Mouse (Mus musculus): ENCODE data around the gene Cth. TPM values are rescaled to one million over a fixed set of nuclear protein-coding genes. Genes with fewer than 3 reads are reported as not detected.

Cth gene
- polyA plus RNA-seq, 1 experiment from 2014 or later = 21.7 TPM

GRCm38 (mm10) chr3:157891819-157892218 lies 33.1 kb downstream of the Cth start:
- no peaks in the 10 kb centered on the region for H3K36me3 ChIP-seq (ENCODE audit: control insufficient read depth, insufficient read depth, low read length)
- ATAC-seq (ENCODE audit: insufficient read depth, low FRiP score) = no peak
- no peak overlapping the region for H3K9ac ChIP-seq (ENCODE audit: low read length)
- H3K9me3 ChIP-seq (replicated peaks; ENCODE audit: control insufficient read depth, low read length) = no peaks in the 10 kb centered on the region
- H3K27me3 ChIP-seq (ENCODE audit: control insufficient read depth, insufficient read depth, low read length) = no peaks in the 10 kb centered on the region
- no peak overlapping the region for H3K4me3 ChIP-seq (replicated peaks; ENCODE audit: low read length)
- H3K4me2 ChIP-seq (ENCODE audit: low read depth, low read length) = no peak overlapping the region
- H3K4me1 ChIP-seq (ENCODE audit: control insufficient read depth, insufficient read depth, low read length) = no peaks in the 10 kb centered on the region
- H3K27ac ChIP-seq (ENCODE audit: low read length) = no peak overlapping the region

GRCm38 (mm10) chr3:157884081-157884643 lies 40.7 kb downstream of the Cth start:
- no peak overlapping the region for H3K9ac ChIP-seq (ENCODE audit: low read length)
- no peak overlapping the region for H3K4me3 ChIP-seq (replicated peaks; ENCODE audit: low read length)
- WGBS = 65% methylated on average over 6 of the region's 6 CpGs
- no peak for ATAC-seq (ENCODE audit: insufficient read depth, low FRiP score)
- no peaks in the 10 kb centered on the region for H3K36me3 ChIP-seq (ENCODE audit: control insufficient read depth, insufficient read depth, low read length)
- H3K27ac ChIP-seq (ENCODE audit: low read length) = no peak overlapping the region
- no peak overlapping the region for H3K4me2 ChIP-seq (ENCODE audit: low read depth, low read length)
- no peaks in the 10 kb centered on the region for H3K27me3 ChIP-seq (ENCODE audit: control insufficient read depth, insufficient read depth, low read length)
- H3K9me3 ChIP-seq (replicated peaks; ENCODE audit: control insufficient read depth, low read length) = no peaks in the 10 kb centered on the region
- no peaks in the 10 kb centered on the region for H3K4me1 ChIP-seq (ENCODE audit: control insufficient read depth, insufficient read depth, low read length)

- Histone ChIP-seq H3K27me3 (ENCODE audit: control insufficient read depth, insufficient read depth, low read length) (no peaks in the 10 kb centered on the region), H3K36me3 (ENCODE audit: control insufficient read depth, insufficient read depth, low read length) (no peaks in the 10 kb centered on the region), H3K4me2 (ENCODE audit: low read depth, low read length) (no peak overlapping the region), H3K9ac (ENCODE audit: low read length) (no peak overlapping the region), H3K4me1 (ENCODE audit: control insufficient read depth, insufficient read depth, low read length) (no peaks in the 10 kb centered on the region), H3K4me3 (replicated peaks; ENCODE audit: low read length) (no peak overlapping the region), H3K27ac (ENCODE audit: low read length) (no peak overlapping the region), H3K9me3 (replicated peaks; ENCODE audit: control insufficient read depth, low read length) (no peaks in the 10 kb centered on the region)
- 74% methylated on average over 4 of the region's 4 CpGs for whole genome bisulfite sequencing
- no peak for ATAC-seq (ENCODE audit: insufficient read depth, low FRiP score)
Observed at GRCm38 (mm10) chr3:157883085-157883484, 41.8 kb downstream of the Cth start.

GRCm38 (mm10) chr3:157881992-157882391 lies 42.9 kb downstream of the Cth start:
- no peak overlapping the region for H3K4me3 ChIP-seq (replicated peaks; ENCODE audit: low read length)
- H3K27ac ChIP-seq (ENCODE audit: low read length) = no peak overlapping the region
- H3K9me3 ChIP-seq (replicated peaks; ENCODE audit: control insufficient read depth, low read length) = no peaks in the 10 kb centered on the region
- no peaks in the 10 kb centered on the region for H3K27me3 ChIP-seq (ENCODE audit: control insufficient read depth, insufficient read depth, low read length)
- H3K36me3 ChIP-seq (ENCODE audit: control insufficient read depth, insufficient read depth, low read length) = no peaks in the 10 kb centered on the region
- no peak overlapping the region for H3K9ac ChIP-seq (ENCODE audit: low read length)
- ATAC-seq (ENCODE audit: insufficient read depth, low FRiP score) = no peak
- no peaks in the 10 kb centered on the region for H3K4me1 ChIP-seq (ENCODE audit: control insufficient read depth, insufficient read depth, low read length)
- 81% methylated on average over 3 of the region's 3 CpGs for WGBS
- no peak overlapping the region for H3K4me2 ChIP-seq (ENCODE audit: low read depth, low read length)

- Histone ChIP-seq H3K27ac (ENCODE audit: low read length) (no peak overlapping the region), H3K4me1 (ENCODE audit: control insufficient read depth, insufficient read depth, low read length) (no peaks in the 10 kb centered on the region), H3K36me3 (ENCODE audit: control insufficient read depth, insufficient read depth, low read length) (no peaks in the 10 kb centered on the region), H3K27me3 (ENCODE audit: control insufficient read depth, insufficient read depth, low read length) (no peaks in the 10 kb centered on the region), H3K9me3 (replicated peaks; ENCODE audit: control insufficient read depth, low read length) (no peaks in the 10 kb centered on the region), H3K9ac (ENCODE audit: low read length) (no peak overlapping the region), H3K4me2 (ENCODE audit: low read depth, low read length) (no peak overlapping the region), H3K4me3 (replicated peaks; ENCODE audit: low read length) (no peak overlapping the region)
- WGBS = 84% methylated on average over 3 of the region's 3 CpGs
- no peak for ATAC-seq (ENCODE audit: insufficient read depth, low FRiP score)
Observed at GRCm38 (mm10) chr3:157880983-157881382, 43.9 kb downstream of the Cth start.

- no peaks in the 10 kb centered on the region for H3K36me3 ChIP-seq (ENCODE audit: control insufficient read depth, insufficient read depth, low read length)
- H3K9me3 ChIP-seq (replicated peaks; ENCODE audit: control insufficient read depth, low read length) = no peaks in the 10 kb centered on the region
- no peak for ATAC-seq (ENCODE audit: insufficient read depth, low FRiP score)
- H3K4me2 ChIP-seq (ENCODE audit: low read depth, low read length) = no peak overlapping the region
- H3K27me3 ChIP-seq (ENCODE audit: control insufficient read depth, insufficient read depth, low read length) = no peaks in the 10 kb centered on the region
- no peak overlapping the region for H3K27ac ChIP-seq (ENCODE audit: low read length)
- H3K4me1 ChIP-seq (ENCODE audit: control insufficient read depth, insufficient read depth, low read length) = no peaks in the 10 kb centered on the region
- no peak overlapping the region for H3K4me3 ChIP-seq (replicated peaks; ENCODE audit: low read length)
- H3K9ac ChIP-seq (ENCODE audit: low read length) = no peak overlapping the region
Observed at GRCm38 (mm10) chr3:157877847-157878246, 47.0 kb downstream of the Cth start.

- Histone ChIP-seq H3K4me1 (ENCODE audit: control insufficient read depth, insufficient read depth, low read length) (no peaks in the 10 kb centered on the region), H3K27ac (ENCODE audit: low read length) (no peak overlapping the region), H3K9ac (ENCODE audit: low read length) (no peak overlapping the region), H3K9me3 (replicated peaks; ENCODE audit: control insufficient read depth, low read length) (no peaks in the 10 kb centered on the region), H3K4me3 (replicated peaks; ENCODE audit: low read length) (no peak overlapping the region), H3K36me3 (ENCODE audit: control insufficient read depth, insufficient read depth, low read length) (no peaks in the 10 kb centered on the region), H3K4me2 (ENCODE audit: low read depth, low read length) (no peak overlapping the region), H3K27me3 (ENCODE audit: control insufficient read depth, insufficient read depth, low read length) (no peaks in the 10 kb centered on the region)
- ATAC-seq (ENCODE audit: insufficient read depth, low FRiP score) = no peak
- 49% methylated on average over 11 of the region's 11 CpGs for WGBS
Observed at GRCm38 (mm10) chr3:157876439-157877156, 48.3 kb downstream of the Cth start.

- Histone ChIP-seq H3K4me1 (ENCODE audit: control insufficient read depth, insufficient read depth, low read length) (no peaks in the 10 kb centered on the region), H3K4me3 (replicated peaks; ENCODE audit: low read length) (no peak overlapping the region), H3K27ac (ENCODE audit: low read length) (no peak overlapping the region), H3K27me3 (ENCODE audit: control insufficient read depth, insufficient read depth, low read length) (no peaks in the 10 kb centered on the region), H3K4me2 (ENCODE audit: low read depth, low read length) (no peak overlapping the region), H3K9me3 (replicated peaks; ENCODE audit: control insufficient read depth, low read length) (no peaks in the 10 kb centered on the region), H3K9ac (ENCODE audit: low read length) (no peak overlapping the region), H3K36me3 (ENCODE audit: control insufficient read depth, insufficient read depth, low read length) (no peaks in the 10 kb centered on the region)
- no peak for ATAC-seq (ENCODE audit: insufficient read depth, low FRiP score)
- WGBS = 60% methylated on average over 4 of the region's 4 CpGs
Observed at GRCm38 (mm10) chr3:157872897-157873296, 52.0 kb downstream of the Cth start.

- no peaks in the 10 kb centered on the region for H3K4me1 ChIP-seq (ENCODE audit: control insufficient read depth, insufficient read depth, low read length)
- H3K27ac ChIP-seq (ENCODE audit: low read length) = peak overlapping the region; percentile 39; the same call in 1 of the 2 replicates
- 0 out of 2 replicates have a peak, but pooled peaks have one; percentile 44 for ATAC-seq (ENCODE audit: insufficient read depth, low FRiP score)
- no peaks in the 10 kb centered on the region for H3K27me3 ChIP-seq (ENCODE audit: control insufficient read depth, insufficient read depth, low read length)
- no peaks in the 10 kb centered on the region for H3K9me3 ChIP-seq (replicated peaks; ENCODE audit: control insufficient read depth, low read length)
- no peak overlapping the region for H3K4me3 ChIP-seq (replicated peaks; ENCODE audit: low read length)
- 53% methylated on average over 2 of the region's 2 CpGs for WGBS
- H3K36me3 ChIP-seq (ENCODE audit: control insufficient read depth, insufficient read depth, low read length) = no peaks in the 10 kb centered on the region
- H3K9ac ChIP-seq (ENCODE audit: low read length) = no peak overlapping the region
- no peak overlapping the region for H3K4me2 ChIP-seq (ENCODE audit: low read depth, low read length)
Observed at GRCm38 (mm10) chr3:157867836-157868235, 57.0 kb downstream of the Cth start.

Data from stomach, embryonic 16.5 days (tissue).